Comparison of ENCODE assay signal across 26 mouse cellular contexts in genomic region chr11:52692701-52693100, GRCm38 (mm10).
DNase-seq lines count a peak whose midpoint lies in the region; ATAC-seq and TF ChIP-seq lines count a peak whose summit lies in the region.
"Had no signal": no experiment of that assay in that cellular context is flagged by ENCODE, and none has a peak within 500 bp of the region (broad histone marks: within the 10 kb centered on the region; RNA-seq: fewer than 3 reads in every experiment).

No protein-coding gene starts in this region.

- H3K4me2 ChIP-seq in hindbrain, postnatal 0 days (ENCODE audit: low read depth, low read length) = no peak overlapping the region

- H3K4me3 ChIP-seq in ES-E14 (ENCODE audit: insufficient read depth in 1 of 2, low read depth in 1 of 2, low read length in 2 of 2, poor library complexity in 1 of 2, severe bottlenecking in 1 of 2) = no peak overlapping the region
- no peak overlapping the region for H3K4me3 ChIP-seq in hindbrain, postnatal 0 days (ENCODE audit: low read length)

- TF ChIP-seq CTCF in hindbrain, postnatal 0 days (IDR thresholded peaks at IDR 0.05; ENCODE audit: low read depth) = no peak

- H3K4me1 ChIP-seq in ES-E14 (ENCODE audit: control insufficient read depth in 2 of 2, insufficient read depth in 2 of 2, low read length in 2 of 2, poor library complexity in 1 of 2) = peaks cover 2 to 4% of the 10 kb centered on the region in 2 experiments; a peak in 2 of 4 replicates
- no peaks in the 10 kb centered on the region for H3K4me1 ChIP-seq in hindbrain, postnatal 0 days (ENCODE audit: insufficient read depth, low read length)

- DNase-seq in ES-CJ7 (ENCODE audit: low read depth, low spot score) (peak; percentile 55), ES-E14 (ENCODE audit: low read depth, low spot score) (peak; percentile 16), R1 (ENCODE audit: low read depth, low spot score) (peak; percentile 25), ZHBTc4 (ENCODE audit: low read depth, low spot score) (peak; percentile 80)
- no peak for DNase-seq in adrenal gland, adult 18-20 months (ENCODE audit: low spot score in 2 of 2)
- no peak for DNase-seq in adrenal gland, adult 2 months
- no peak for DNase-seq in cerebellum, adult 11 months
- no peak for DNase-seq in hindbrain, postnatal 0 days (ENCODE audit: low spot score)
- DNase-seq: adrenal gland, adult 8-10 months; adrenal gland, postnatal 10 days; adrenal gland, postnatal 14 days; adrenal gland, postnatal 25 days; adrenal gland, postnatal 36 days; B cell, adult 2 months; cerebellum, adult 11-12 months; cerebellum, adult 18-20 months; cerebellum, adult 2 months; cerebellum, adult 8-10 months; cerebellum, adult 9-10 months; cerebellum, adult 9-11 months; cerebellum, postnatal 10 days; cerebellum, postnatal 14 days had no signal

- H3K9me3 ChIP-seq in ES-E14 (ENCODE audit: control insufficient read depth, insufficient read depth, low read depth, low read length) = no peaks in the 10 kb centered on the region
- no peaks in the 10 kb centered on the region for H3K9me3 ChIP-seq in hindbrain, postnatal 0 days (ENCODE audit: low read length)
- H3K9me3 ChIP-seq: G1E had no signal

- H3K27ac ChIP-seq in ES-E14 (ENCODE audit: insufficient read depth, low read depth, low read length, poor library complexity, severe bottlenecking) = no peak overlapping the region
- no peak overlapping the region for H3K27ac ChIP-seq in hindbrain, postnatal 0 days

- no peak for ATAC-seq in hindbrain, postnatal 0 days
- ATAC-seq: activated CD4-positive, CD25-positive, alpha-beta regulatory T cell, adult 4 months; CD4-positive, CD25-positive, alpha-beta regulatory T cell, adult 4 months; Patski had no signal

- 68% methylated on average over 3 of the region's 3 CpGs for WGBS in hindbrain, postnatal 0 days

- in situ Hi-C loops in ES-E14 (cut with MboI; ENCODE audit: low sequenced_read_pairs in 2 of 2, unreplicated experiment in 2 of 2) = no loop called here

- H3K27me3 ChIP-seq in hindbrain, postnatal 0 days (ENCODE audit: insufficient read depth, low read length) = no peaks in the 10 kb centered on the region

- H3K9ac ChIP-seq in ES-E14 (ENCODE audit: insufficient read depth, low read depth, low read length, poor library complexity, severe bottlenecking) = no peak overlapping the region
- no peak overlapping the region for H3K9ac ChIP-seq in hindbrain, postnatal 0 days (replicated peaks; ENCODE audit: low read length)

- H3K36me3 ChIP-seq in ES-E14 (ENCODE audit: control insufficient read depth, insufficient read depth, low read length, poor library complexity, severe bottlenecking) = no peaks in the 10 kb centered on the region
- H3K36me3 ChIP-seq in hindbrain, postnatal 0 days (ENCODE audit: insufficient read depth, low read length) = no peaks in the 10 kb centered on the region
- H3K36me3 ChIP-seq: G1E had no signal

TF ChIP-seq in ES-E14, 5 proteins besides CTCF, POLR2A, EP300 and RAD21:
- TF ChIP-seq ZNF384 (IDR thresholded peaks at IDR 0.05; ENCODE audit: low read depth, low read length) = no peak
- no peak for TF ChIP-seq CHD2 (IDR thresholded peaks at IDR 0.05; ENCODE audit: low read depth, low read length)
- no peak for TF ChIP-seq HCFC1 (IDR thresholded peaks at IDR 0.05; ENCODE audit: borderline replicate concordance, insufficient read depth, low read length)
- TF ChIP-seq MAFK (IDR thresholded peaks at IDR 0.05; ENCODE audit: insufficient read depth, low read depth, low read length) = no peak
- no peak for TF ChIP-seq ZC3H11A (IDR thresholded peaks at IDR 0.05; ENCODE audit: borderline replicate concordance, low read depth, low read length)

Comparison
In these comparisons a context has a peak if more than half of its experiments do, and no peak if none do; other contexts are left out.
1. DNase-seq: peak in ES-CJ7 (single experiment), ES-E14 (single experiment), R1 (single experiment) and ZHBTc4 (single experiment); none in adrenal gland, adult 18-20 months (0 of 2), adrenal gland, adult 2 months (single experiment), cerebellum, adult 11 months (single experiment) and hindbrain, postnatal 0 days (single experiment).